Mouse (Mus musculus) c-Kit-negative CD71-positive TER-119-positive erythroid progenitor cells, embryonic 14.5 days (primary cell): ENCODE data around the gene 1700034J05Rik.

Experiments
- DNase-seq: peaks from one replicate; pipeline ENCODE4 v3.0.0-alpha.2; 2013; ENCODE audit warnings: low read depth, low spot score

The 1700034J05Rik gene

DNA sequence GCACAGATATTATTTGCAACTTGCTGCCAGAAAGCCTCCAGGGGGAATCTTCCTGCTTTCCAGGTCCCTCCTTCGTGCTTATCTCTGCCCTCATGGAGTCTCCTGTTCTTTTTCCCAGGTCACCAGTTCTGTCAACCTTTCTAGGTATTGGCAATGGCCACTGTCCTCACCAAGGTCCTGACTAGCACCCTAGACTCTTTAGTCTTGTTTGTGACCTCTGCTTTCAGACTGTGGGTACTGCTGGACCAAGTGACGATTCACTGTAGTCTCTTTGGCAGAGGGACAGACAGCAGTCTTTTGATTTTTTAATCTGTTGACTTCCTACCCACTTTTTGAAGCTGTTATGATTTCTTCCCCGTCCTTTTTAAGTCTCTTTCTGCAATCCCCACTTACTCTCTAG, 26.1 kb downstream of the 1700034J05Rik start:
- DNase-seq: no peak

DNA sequence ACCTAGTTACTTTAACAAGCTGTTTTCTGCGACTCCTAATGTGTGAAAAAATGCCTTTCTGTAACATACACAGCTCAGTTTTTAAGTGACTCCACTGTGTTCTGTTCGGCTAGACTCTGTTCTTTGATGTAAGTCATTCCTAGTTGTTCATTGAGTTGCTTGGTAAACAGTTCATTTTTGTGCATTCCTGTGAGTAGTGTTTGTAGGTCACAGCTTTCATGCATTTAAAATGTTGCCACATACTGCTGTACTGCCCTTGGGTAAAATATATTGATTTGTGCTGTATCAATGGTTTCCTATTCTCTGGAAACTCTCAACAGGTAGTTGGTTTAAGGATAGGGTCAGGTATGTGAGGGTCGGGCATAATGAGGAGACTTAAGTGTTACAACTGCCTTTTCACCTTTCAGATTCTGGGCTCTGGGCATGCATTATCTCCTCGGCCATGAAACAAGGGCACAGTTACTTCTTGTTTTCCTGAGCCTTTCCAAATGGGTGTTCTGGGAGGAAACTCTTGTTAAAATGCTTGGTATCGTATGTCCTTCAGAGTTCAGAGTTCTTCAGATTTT, 27.7 kb downstream of the 1700034J05Rik start:
- no peak for DNase-seq

DNA sequence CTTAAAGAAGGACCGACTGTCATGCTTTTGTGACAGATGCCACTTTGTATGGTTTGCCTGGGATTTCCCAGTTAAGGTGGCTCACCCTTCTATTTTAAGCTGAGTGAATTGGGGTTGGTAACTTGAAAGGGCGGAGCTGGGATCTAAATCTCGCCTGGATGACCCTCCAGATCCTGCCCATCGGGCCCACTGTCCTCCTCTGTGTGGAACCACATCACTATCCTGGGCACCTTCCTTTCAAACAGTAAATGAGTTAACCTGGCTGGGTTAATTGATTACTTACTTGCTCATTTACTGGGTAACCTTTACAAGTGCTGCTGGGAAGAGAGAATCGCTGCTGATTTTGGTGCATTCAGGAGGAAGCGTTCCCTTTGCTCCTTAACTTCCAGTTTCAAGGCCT, 35.9 kb downstream of the 1700034J05Rik start:
- DNase-seq: no peak

DNA sequence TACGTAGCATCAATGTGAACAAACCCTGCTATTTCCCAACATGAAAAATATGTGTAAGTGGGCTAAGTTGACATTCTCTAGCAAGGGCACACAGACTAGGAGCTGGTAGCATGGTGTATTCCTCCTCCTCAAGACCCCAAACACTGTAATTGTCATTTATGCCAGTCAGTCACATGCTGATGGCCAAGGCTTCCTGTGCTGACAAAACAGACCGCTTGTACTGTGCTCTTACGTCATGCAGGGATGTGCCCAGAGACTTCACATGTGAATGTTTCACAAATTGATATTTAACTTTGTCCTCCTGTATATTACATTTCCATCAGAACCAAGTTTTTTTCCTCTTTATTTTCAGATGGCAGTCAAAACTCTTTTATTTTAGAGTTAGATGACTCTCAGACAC, 36.8 kb downstream of the 1700034J05Rik start:
- no peak for DNase-seq

DNA sequence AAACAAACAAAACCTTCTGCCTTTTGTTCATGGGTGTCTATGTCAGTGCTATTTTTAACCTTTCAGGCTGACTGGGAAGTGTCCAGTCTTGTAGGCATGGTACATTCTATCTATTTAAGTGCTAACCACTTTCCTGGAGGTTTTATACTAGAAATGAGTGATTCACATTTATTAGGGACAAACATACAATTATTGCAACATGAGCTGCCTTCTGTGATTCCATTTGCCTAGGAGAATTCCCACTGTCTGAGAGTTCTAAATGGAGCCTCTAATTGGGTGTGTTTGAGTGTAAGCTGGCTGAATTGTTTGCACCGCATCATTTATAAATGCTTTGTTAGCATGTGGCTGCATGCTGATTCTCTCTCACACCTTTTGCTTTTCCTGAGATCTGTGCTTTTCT, 38.4 kb downstream of the 1700034J05Rik start:
- no peak for DNase-seq

DNA sequence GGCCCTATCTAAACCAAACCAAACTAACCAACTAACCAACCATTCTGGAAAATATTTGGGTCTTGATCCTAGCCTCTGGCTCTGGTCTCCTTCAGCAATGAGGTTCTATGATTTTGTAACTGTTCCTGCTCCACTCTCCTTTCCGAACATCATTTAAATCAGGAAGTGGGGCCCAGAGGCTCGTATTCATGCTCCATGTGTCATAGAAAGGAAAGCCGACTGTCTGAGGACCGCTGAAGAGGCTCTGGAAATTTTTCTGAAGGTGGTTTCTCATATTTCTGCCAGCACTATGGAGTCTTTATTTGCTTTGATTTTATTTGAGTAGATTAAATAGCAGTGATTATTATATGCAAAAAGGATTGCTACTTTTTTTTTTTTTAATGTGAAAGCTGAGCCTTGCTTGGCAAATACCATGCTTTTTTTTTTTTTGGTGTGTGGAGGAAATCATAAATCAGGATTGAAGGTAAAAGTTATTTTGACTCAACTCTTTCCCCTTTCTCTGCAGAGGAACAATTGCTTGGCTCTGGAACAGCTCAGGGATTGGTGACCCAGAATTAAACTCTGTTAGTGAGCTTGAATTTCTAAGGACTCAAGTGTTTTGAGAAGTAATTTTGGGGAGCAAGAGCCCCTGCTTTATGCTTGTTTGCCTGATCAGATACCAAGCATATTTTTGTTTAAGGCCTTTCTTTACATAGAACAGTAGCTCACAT, 40.6 kb downstream of the 1700034J05Rik start:
- no peak for DNase-seq

DNA sequence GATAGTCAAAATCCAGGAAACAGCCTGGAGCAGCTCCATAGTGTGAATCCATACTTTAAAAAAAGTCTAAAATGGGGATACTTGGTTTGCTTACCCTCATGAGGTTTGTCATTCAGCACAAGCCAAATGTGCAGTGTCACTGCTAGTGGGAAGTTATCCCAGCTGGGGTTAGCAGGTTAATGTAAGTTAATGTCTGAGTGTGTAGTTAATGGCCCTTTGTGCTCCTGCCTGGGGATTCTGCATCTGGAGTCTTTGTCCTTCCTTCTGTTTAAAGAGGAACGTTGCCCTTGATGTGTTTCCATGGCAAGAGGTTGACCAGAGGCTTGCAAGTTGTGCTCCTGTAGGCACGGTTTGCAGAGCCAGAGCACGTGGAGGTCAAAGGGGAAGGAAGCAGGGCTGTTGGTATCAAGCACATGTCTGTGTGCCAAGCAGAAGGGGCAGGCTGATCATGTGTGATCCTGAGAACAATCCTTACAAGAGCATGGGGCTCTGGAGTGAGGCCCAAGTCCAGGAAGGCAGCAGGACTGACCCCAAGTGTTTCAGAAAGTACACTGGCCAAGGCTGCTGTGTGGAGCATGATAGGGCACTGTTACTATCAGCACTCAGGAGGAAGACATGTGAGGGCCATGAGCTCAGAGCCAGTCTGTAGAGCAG, 41.3 kb downstream of the 1700034J05Rik start:
- DNase-seq: no peak

DNA sequence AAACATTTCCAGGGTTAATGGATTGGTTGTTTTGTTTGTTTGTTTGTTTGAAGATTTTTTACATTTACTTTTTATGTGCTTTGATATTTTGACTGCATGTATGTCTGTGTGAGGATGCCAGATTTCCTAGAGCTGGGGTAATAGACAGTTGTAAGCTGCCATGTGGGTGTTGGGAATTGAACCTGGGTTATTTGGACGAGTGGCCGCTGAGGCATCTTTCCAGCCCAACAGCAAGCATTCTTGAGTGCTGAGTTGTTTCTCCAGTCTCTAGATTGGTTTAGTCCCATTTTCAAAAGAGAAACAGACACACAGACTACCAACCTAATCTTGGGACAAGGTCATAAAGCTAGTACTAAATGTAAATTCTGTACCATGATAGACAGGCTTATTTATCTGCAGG, 43.4 kb downstream of the 1700034J05Rik start:
- no peak for DNase-seq

DNA sequence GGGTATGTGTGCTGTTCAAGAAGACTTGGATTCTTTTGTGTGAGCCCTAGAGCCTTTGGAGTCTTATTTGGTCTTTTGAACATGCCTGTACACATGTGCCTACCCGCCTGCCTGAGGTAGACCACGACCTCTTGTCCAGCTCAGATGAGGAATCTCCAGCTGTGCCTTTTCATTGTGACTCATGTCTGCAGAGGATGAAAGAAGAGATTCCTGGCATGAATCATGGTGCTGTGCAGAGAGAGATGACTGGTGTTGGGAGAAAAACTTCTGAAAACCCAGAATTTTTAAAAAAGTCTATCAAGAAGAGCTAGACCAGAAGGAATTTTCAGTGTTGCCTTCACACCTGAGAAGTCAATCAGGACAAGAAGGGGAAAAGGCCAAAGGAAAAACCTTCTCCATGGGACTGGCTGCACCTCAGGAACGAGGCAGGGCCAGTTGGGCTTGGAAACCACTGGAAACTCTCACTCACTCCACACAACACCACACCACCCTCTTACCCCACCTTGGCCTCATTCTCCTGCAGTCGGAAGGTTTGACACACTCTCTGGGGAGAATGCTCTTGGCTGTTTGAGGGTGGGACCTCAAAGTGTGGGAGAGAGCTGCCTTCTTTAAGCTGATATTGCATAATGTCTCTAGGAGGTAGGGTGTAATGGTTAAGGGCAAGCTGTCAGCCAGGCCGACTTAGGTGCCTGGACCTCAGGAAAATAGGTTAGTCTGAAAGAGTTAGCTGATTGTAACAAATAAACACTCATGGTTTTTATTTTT, 44.3 kb downstream of the 1700034J05Rik start:
- DNase-seq: no peak

DNA sequence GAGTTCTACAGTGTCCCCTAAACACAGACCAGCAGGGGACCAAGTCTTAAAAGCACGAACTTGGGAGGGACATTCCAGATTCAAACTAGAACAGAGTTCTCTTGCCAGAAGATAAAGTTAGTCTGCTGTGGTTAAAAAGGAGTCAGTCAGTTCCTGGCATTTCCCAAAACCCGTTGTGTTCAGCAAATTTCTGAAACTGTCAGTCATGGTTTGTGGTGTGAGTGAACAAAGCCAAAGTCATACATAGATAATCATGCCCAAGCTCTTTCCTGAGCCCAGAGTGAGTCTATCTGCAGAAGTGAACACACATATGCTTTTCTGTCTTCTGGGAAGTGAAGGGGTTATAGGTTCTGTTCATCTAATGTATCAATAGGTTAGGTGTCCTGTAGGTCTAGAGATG, 45.4 kb downstream of the 1700034J05Rik start:
- DNase-seq: no peak

DNA sequence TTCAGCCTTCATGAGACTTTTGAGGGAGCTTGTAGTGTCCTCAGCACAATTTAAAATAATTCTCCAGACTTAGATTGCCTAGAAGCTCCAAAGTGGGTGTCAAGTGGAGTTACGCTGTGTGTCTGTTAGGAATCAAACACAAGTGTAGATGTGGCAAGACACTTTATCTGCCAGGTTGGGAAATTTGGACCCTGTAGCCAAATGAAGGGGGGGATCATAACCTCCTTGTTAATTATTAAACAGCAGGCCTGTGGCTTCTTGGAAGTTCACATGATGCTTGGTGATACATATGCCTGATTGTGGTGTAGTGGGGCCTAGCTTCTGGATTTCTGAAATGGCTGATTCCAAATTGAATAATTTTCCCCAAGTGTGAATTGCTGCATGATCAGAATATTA, 46.4 kb downstream of the 1700034J05Rik start:
- no peak for DNase-seq

DNA sequence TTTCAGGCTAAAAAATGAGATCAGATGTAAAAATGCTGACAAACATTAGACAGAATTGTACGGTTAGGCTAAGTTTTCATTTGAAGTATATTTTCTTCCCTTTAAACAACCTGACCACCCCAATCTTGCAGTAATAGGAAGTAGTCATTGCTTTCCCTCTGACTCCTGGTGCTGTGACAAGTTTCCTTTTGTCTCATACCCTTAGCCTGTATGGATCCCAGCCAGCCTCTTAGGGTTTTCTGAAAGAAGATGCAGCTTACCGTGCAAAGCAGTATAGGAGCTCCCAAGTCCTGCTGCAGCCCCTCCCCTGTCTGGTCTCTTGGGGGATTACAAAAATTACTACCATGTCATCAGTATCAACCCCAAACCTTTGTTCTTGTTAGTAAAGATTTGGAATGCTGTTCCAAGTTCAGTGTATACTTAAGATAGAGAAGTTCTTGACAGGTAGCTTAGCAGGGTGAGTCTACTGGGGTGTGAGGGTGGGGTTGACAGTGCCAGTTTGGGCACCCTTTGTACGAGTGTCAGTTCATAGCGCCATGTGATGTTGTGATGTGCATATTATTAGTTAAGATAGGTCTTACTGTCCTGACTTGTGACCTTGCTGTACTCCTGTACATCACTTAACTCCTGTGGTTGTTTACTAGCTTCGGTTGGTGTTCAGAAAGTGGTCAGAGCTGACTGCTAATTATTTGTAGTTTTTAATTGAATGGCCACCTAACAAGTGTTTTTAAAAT, 47.0 kb downstream of the 1700034J05Rik start:
- DNase-seq: no peak

DNA sequence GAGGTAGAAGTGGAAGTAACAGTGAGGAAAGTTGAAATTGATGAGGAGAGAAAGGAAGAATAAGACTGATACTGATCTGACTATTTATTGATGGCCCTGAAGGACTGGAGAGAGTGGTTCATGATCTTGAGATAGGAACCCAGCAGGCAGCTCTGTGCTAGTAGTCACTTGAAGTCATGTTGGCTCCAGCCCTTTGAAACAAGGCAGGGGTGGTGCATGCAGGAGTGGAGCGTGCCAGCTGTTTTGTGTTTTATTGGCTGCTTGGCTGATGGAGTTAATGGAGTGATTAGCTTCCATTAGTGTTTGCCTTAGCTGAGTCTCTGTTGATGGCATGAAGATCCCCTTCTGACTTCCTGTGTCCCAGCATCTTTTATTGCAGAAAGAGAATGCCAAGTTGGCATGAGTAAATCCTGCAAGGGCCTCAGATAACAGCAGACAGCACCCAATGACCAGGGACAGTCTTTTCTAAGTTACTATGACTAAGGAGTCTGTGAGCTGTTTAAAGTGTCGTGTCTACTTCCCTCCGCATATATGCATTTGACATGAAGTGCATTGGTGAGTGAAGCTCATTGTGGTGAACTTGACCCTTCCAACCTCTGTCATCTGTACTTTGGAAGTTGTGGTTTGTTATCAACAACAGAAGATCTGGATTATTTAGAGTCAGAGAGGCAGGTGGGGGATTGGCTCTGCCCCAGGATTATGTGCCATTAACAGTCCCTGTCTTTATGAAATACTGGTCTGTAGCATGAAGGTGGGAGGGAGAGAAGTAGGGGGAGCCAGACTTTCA, 48.0 kb downstream of the 1700034J05Rik start:
- DNase-seq: no peak

DNA sequence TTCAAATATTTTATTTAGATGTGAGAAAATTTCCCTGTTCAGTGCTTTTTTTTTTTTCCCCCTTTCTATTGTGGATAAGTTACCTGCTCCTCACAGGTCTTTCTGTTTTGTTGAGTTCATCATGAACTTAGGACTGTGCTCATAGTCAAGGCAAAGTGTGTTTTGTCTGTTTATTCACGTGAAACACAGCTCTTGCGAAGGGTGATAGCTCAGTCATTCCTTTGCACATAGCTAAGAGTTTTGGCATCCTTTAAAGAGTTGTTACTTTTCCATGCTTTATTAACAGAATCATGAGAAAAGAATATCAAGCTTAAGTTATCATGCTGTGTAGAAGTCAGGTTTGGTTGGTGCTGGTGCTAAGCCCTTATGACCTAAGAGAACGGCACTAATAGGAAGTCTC, 49.5 kb downstream of the 1700034J05Rik start:
- DNase-seq: no peak

DNA sequence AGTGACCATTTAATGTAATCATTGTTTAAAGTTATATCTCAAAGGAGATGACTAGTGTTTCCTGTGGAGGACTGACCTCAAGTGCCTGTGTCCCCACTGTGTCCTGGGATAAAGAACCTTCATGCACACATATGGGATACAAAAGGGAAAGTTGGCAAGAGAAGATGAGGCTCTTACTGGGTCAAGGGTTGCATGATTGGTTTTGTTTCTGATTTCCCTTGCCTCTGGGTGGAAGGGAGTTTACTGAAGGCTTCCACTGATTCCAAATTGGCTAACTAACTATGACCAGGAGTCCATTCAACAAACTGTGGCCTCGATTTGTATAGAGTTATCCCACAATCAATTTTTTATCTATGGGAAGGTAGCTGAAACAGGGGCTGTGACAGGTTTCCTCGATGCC, 50.6 kb downstream of the 1700034J05Rik start:
- no peak for DNase-seq

DNA sequence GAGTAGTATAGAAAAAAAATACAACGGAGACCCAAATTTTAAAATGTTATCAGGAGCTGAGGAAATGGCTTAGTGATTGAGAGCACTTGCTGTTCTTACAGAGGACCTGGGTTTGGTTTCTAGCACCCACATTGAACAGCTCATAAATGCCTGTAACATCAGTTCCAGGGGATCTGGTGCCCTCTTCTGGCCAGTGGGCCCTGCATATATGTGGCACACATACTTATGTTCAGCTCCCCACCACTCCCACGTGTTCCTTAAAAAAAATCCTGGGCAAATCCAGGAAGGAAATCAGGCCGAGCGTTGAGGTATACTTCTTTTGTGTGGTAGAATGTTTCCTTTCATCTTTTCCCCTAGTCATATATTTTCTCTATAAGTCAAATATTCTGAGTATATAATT, 52.3 kb downstream of the 1700034J05Rik start:
- DNase-seq: no peak
